Mouse (Mus musculus) liver, embryonic 14.5 days (tissue): ENCODE results near the gene Elp4. TPM values are rescaled to one million over a fixed set of nuclear protein-coding genes. Genes with fewer than 3 reads are reported as not detected.
A peak's percentile ranks its signal among the peaks of the same experiment; 100 is the strongest.

ENCODE experiments used
- ATAC-seq: fragments of 200-750 bp; cut with Nextera tagmentation; 2 replicates; pipeline ENCODE4 v1.8.0; 2017; ENCODE audit warnings: moderate number of reproducible peaks, mild to moderate bottlenecking, moderate library complexity; ENCODE audit not compliant: insufficient read depth
- DNase-seq, 3 experiments: peaks; one replicate each; pipeline ENCODE4 v3.0.0-alpha.2; 2012 to 2013; ENCODE audit warnings: low read depth in 3 of 3, low spot score in 3 of 3
- H3K27ac ChIP-seq: fragments of 300-500 bp; sonication (generic); 2 replicates; pipeline ENCODE4 v1.5.1; 2014; ENCODE audit warnings: moderate library complexity, mild to moderate bottlenecking, control low read depth, inconsistent platforms
- H3K27me3 ChIP-seq: fragments of 300-500 bp; sonication (generic); 2 replicates; pipeline ENCODE4 v1.6.1; 2014; ENCODE audit warnings: mild to moderate bottlenecking, low read length, moderate library complexity; ENCODE audit not compliant: control insufficient read depth, insufficient read depth
- H3K36me3 ChIP-seq: fragments of 300-500 bp; sonication (generic); replicated peaks from 2 replicates; pipeline ENCODE4 v1.6.1; 2014; ENCODE audit warnings: low read depth; ENCODE audit not compliant: control insufficient read depth, insufficient read depth
- H3K4me1 ChIP-seq, 2 experiments: fragments of 200-500 bp in 1 of 2; fragments of 300-500 bp in 1 of 2; sonication (generic) in 1 of 2; replicated peaks; 2 replicates each; pipeline ENCODE4 v1.6.1; 2012 to 2014; ENCODE audit warnings: antibody characterized with exemption in 1 of 2, inconsistent platforms in 1 of 2, low read length in 1 of 2; ENCODE audit not compliant: control insufficient read depth in 2 of 2, insufficient read depth in 2 of 2
- H3K4me2 ChIP-seq: fragments of 300-500 bp; sonication (generic); 2 replicates; pipeline ENCODE4 v1.6.1; 2014; ENCODE audit warnings: low read depth, mild to moderate bottlenecking, control low read depth, moderate library complexity
- H3K4me3 ChIP-seq, 2 experiments: fragments of 200-500 bp in 1 of 2; fragments of 300-500 bp in 1 of 2; sonication (generic) in 1 of 2; 2 replicates each; pipeline ENCODE4 v1.5.1; 2012 to 2014; ENCODE audit warnings: low read depth in 2 of 2, low read length in 2 of 2, mild to moderate bottlenecking in 2 of 2, control low read depth in 1 of 2, inconsistent platforms in 1 of 2, moderate library complexity in 1 of 2; ENCODE audit not compliant: insufficient read depth in 1 of 2
- H3K9ac ChIP-seq: fragments of 300-500 bp; sonication (generic); replicated peaks from 2 replicates; pipeline ENCODE4 v1.6.1; 2014; ENCODE audit warnings: mild to moderate bottlenecking, control low read depth, moderate library complexity
- H3K9me3 ChIP-seq: fragments of 300-500 bp; sonication (generic); 2 replicates; pipeline ENCODE4 v1.6.1; 2016; ENCODE audit warnings: low read length, mixed read lengths; ENCODE audit not compliant: control insufficient read depth
- CTCF ChIP-seq: IDR thresholded peaks from 2 replicates; pipeline ENCODE4 v1.5.1; 2016; ENCODE audit warnings: antibody characterized with exemption, low read depth, control low read depth
- EP300 ChIP-seq: IDR thresholded peaks from 2 replicates; pipeline ENCODE4 v1.6.1; 2016; ENCODE audit warnings: antibody characterized with exemption, low read depth
- WGBS: fragments of 180-500 bp; shearing (Covaris S2); extraction: QIAGEN DNeasy Blood & Tissue Kit; methylation state at CpG from one replicate; pipeline ENCODE4 v1.1.7; 2014; ENCODE audit not compliant: insufficient replicate concordance; 5-methylcytosine and 5-hydroxymethylcytosine counted together
- polyA plus RNA-seq, 2 experiments: library from polyadenylated mRNA; depleted of rRNA in 1 of 2; stranded (reverse) in 1 of 2; unstranded in 1 of 2; fragments of >200 nt; fragmentation: Nextera tagmentation in 1 of 2; extraction: Ambion mirVana in 1 of 2; gene quantifications; 2 replicates each; pipeline versions ENCODE4 v1.2.1 to v1.2.3; 2012 to 2014

The Elp4 gene
- 2.8 and 5.3 TPM in 2 replicates for polyA plus RNA-seq (2012; rRNA removed)
- polyA plus RNA-seq (2014; fragmentation: Nextera tagmentation; extraction: Ambion mirVana): 11.8 and 15.7 TPM in 2 replicates

DNA sequence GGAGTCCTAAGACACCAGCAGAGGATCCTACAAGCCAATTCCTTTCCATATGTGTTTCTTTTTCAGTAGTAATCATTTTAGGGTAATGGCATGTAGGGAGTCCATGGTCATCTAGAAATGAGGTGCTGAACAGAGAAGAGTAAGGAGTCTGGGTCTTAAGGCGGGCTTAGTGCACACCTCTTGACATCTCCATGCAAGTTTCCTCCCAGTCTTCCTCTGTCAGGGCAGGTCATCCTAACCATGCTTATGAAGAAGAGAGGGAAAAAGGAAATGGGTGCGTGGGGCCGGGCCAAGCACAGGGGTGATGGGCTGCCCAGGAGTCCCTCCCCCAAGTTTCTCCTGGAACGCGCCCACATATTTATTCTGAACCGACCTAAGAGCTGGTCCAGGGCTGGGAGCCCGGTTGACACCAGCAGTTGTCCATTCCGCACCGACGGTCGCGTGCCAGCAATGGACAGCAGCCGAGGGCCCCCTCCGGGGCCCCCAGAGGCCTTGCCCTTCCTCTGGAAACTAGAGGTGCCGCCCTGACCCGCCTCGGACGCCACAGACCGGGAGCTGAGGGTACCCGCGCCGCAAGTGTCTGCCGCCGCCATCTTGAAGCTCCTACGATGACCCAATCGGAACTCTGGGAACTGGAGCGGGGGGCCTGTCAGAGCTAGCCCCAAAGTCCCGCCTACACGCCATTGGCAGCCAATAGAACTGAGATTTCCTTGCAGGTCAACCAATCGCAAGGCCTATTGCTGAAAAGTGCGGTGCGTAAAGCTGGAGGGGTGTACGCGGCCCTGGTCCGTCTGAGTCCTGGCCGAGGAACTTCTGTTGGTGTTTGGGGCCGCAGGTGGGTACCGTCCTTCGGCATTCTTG is at the start of gene Elp4, which contains the start of gene Immp1l:
TSS of gene Elp4 (minus strand) at position 669 of the 861 bp plus-strand sequence.
TSS of gene Immp1l (plus strand) at position 743 of the 861 bp plus-strand sequence.
- H3K9me3 ChIP-seq: no peaks in the 10 kb centered on the region
- under 1% methylated on average over 39 of the region's 39 CpGs for WGBS
- ATAC-seq (peak; percentile 98), DNase-seq (peak; percentile 95 to 96 (median 96))
- H3K36me3 ChIP-seq: no peaks in the 10 kb centered on the region
- H3K9ac ChIP-seq: peak within 1 kb of the TSS; percentile 87
- H3K4me2 ChIP-seq: peak within 1 kb of the TSS; percentile 87
- peaks cover 2 to 5% of the 10 kb centered on the region in 2 experiments; a peak in 3 of 4 replicates for H3K4me1 ChIP-seq
- H3K27me3 ChIP-seq: no peaks in the 10 kb centered on the region
- H3K27ac ChIP-seq: peak within 1 kb of the TSS; percentile 50
- TF ChIP-seq CTCF (no peak), EP300 (no peak)
- peak within 1 kb of the TSS; percentile 95 to 100 for H3K4me3 ChIP-seq

DNA sequence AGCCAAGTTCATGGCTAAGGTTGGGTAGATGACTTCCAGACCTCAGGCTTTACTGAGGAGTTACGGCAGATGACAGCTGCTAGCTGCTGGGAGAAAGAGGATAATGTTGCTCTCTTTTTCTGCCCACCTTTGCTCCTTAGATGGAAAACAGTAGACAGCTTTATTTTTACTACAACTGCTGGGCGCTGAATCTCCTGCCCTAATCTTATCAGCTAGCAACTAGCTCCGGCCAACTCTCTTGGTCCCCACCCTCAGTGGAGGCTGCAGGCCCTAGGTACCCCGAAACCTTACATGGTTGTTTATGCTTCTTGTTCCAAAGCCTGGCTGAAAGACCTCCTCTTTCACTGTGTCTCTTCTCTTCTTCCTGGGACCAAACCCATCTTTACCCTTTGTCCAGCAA is 49.5 kb upstream of the Elp4 start:
- DNase-seq: no peak
- Histone ChIP-seq H3K27ac (no peak overlapping the region), H3K9ac (no peak overlapping the region), H3K4me1 (peaks cover 0 to 5% of the 10 kb centered on the region in 2 experiments), H3K4me3 (no peak overlapping the region), H3K27me3 (no peaks in the 10 kb centered on the region), H3K36me3 (no peaks in the 10 kb centered on the region), H3K4me2 (no peak overlapping the region), H3K9me3 (no peaks in the 10 kb centered on the region)
- ATAC-seq: no peak
- WGBS: 49% methylated on average over 4 of the region's 4 CpGs
- TF ChIP-seq EP300: no peak
- no peak for TF ChIP-seq CTCF

DNA sequence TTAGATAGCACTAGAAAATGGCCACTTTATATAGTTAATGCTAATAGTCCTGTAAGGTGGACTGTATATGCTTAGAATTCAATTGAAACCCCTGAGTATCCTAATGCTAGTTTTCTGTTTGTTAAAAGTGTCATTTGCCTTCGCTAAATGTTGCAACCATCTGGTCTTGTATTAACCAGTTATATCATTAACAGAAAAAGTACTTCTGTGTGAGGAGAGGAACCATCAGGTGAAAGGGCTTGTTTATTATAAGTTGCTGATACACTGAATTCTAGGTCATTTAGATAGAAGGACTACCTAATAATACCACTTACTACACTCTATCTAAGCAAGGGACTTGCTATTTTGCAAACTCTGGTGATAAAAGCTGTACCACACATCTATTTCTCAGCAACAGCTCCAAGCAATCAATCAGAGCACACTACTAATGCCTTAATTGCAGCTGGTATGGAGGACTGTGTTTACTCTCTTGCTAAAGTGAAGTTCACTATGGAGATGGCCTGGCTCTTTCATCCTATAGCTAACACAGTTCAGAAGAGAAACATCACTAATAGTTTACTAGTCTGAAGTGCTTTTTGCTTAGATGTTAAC is 47.1 kb upstream of the Elp4 start:
- no peak overlapping the region for H3K27ac ChIP-seq
- no peak overlapping the region for H3K4me3 ChIP-seq
- no peak for DNase-seq
- TF ChIP-seq CTCF: no peak
- no peak for TF ChIP-seq EP300
- no peak overlapping the region for H3K9ac ChIP-seq
- H3K4me2 ChIP-seq: no peak overlapping the region
- WGBS: 60% methylated on average over 1 of the region's 1 CpGs
- no peaks in the 10 kb centered on the region for H3K36me3 ChIP-seq
- peaks cover 0 to 5% of the 10 kb centered on the region in 2 experiments for H3K4me1 ChIP-seq
- H3K27me3 ChIP-seq: no peaks in the 10 kb centered on the region
- H3K9me3 ChIP-seq: no peaks in the 10 kb centered on the region
- no peak for ATAC-seq

DNA sequence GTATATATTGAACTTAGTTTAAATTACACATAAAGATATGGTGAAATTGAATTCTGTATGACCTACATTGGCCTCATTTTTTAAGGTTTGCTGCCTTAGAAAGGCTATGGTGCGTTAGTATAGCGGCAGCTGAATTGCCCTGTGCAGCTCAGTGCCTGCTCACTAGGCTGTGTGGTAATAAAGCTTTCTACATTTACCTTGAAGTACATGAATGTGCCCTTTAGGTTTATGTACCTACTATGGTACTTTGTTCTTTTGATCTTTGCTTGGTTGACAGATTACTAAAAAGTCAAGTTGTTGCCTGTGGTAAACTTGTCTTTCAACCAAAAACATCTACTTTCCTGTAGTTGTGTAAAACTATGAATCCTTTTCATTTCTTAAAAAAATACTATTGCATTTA is 45.8 kb upstream of the Elp4 start:
- DNase-seq: no peak
- WGBS: 91% methylated on average over 2 of the region's 2 CpGs

More for the DNA sequence above, 45.8 kb upstream of the Elp4 start:
- Histone ChIP-seq H3K27me3 (no peaks in the 10 kb centered on the region), H3K4me1 (peaks cover 0 to 5% of the 10 kb centered on the region in 2 experiments), H3K9ac (no peak overlapping the region), H3K4me3 (no peak overlapping the region), H3K36me3 (no peaks in the 10 kb centered on the region), H3K4me2 (no peak overlapping the region), H3K9me3 (no peaks in the 10 kb centered on the region), H3K27ac (no peak overlapping the region)
- ATAC-seq: no peak
- TF ChIP-seq CTCF: no peak
- TF ChIP-seq EP300: no peak
